Mouse (Mus musculus) bone marrow, adult 2 months (tissue): ENCODE data around the gene Cbfa2t2. TPM values are rescaled to one million over a fixed set of nuclear protein-coding genes. Genes with fewer than 3 reads are reported as not detected.

Experiments used
- H3K27ac ChIP-seq: fragments of 200-500 bp; 2 replicates; pipeline ENCODE4 v1.5.1; 2012; ENCODE audit warnings: low read depth, mild to moderate bottlenecking, control low read depth, inconsistent platforms, low read length; ENCODE audit not compliant: control insufficient read depth, poor library complexity, insufficient read depth
- H3K4me1 ChIP-seq: fragments of 200-500 bp; 2 replicates; pipeline ENCODE4 v1.6.1; 2011; ENCODE audit warnings: low read length; ENCODE audit not compliant: control insufficient read depth, insufficient read depth
- H3K4me3 ChIP-seq: fragments of 200-500 bp; replicated peaks from 2 replicates; pipeline ENCODE3; 2011; ENCODE audit warnings: mild to moderate bottlenecking, low read depth, low read length, control low read depth; ENCODE audit not compliant: control insufficient read depth
- CTCF ChIP-seq: fragments of 200-500 bp; IDR thresholded peaks from 2 replicates; pipeline ENCODE4 v1.5.1; 2011; ENCODE audit warnings: low read length, control low read depth; ENCODE audit not compliant: control insufficient read depth, insufficient read depth
- POLR2A ChIP-seq: fragments of 200-500 bp; IDR thresholded peaks from 2 replicates; pipeline ENCODE4 v1.6.1; 2011; ENCODE audit warnings: low read depth, mild to moderate bottlenecking, control low read depth, low read length, borderline replicate concordance; ENCODE audit not compliant: control insufficient read depth
- WGBS: fragments of 180-500 bp; shearing (Covaris S2); methylation state at CpG from one replicate; pipeline ENCODE4 v1.1.7; 2018; 5-methylcytosine and 5-hydroxymethylcytosine counted together
- polyA plus RNA-seq: library from polyadenylated mRNA; stranded (reverse); fragments of >200 nt; gene quantifications from 2 replicates; pipeline ENCODE4 v1.2.4, GENCODE M21; 2011; ENCODE audit warnings: low replicate concordance; ENCODE audit not compliant: missing spikeins, insufficient read depth, insufficient read length

Cbfa2t2 gene
- polyA plus RNA-seq, 1 experiment, result 16.4 TPM

DNA sequence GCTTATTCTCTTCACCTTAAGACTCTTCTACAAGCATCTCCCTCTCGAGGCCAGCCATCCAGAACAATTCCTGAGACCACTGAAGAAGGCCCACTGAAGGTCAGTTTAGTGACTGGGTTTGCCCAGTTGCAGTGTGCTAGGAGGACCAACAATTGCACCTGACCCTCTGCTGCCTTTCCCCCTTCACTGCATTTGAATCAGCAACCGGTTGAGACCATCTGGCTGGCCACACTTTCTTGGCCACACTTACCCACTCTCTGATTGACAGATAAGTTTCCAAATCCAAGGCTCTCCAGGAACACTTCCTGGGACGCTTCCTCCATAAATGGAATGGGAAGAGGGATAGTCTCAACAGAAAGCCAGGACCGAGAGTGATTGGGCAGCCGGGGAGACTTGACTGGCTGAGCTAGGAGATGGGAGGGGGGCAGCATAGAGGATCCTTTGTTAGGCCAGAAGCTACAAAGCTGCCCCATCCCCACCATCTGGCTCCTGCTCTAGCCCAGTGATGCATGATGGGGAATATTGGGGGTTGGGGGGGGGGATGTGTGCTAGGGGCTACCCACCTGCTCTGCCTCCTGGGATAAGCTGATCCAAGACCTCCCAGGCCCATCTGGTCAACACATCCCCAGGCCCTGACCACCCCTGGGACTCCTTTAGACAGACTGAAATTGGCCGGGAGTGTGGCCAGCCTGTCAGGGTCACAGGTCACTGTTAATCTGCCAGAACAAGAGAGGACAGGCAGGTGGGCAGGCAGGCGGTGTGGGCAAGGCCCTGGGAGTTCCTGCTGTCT is 15.1 kb upstream of the Cbfa2t2 start:
- Histone ChIP-seq H3K4me3 (no peak overlapping the region), H3K4me1 (no peaks in the 10 kb centered on the region), H3K27ac (no peak overlapping the region)
- TF ChIP-seq CTCF (no peak), POLR2A (no peak)
- WGBS, result 78% methylated on average over 7 of the region's 7 CpGs

DNA sequence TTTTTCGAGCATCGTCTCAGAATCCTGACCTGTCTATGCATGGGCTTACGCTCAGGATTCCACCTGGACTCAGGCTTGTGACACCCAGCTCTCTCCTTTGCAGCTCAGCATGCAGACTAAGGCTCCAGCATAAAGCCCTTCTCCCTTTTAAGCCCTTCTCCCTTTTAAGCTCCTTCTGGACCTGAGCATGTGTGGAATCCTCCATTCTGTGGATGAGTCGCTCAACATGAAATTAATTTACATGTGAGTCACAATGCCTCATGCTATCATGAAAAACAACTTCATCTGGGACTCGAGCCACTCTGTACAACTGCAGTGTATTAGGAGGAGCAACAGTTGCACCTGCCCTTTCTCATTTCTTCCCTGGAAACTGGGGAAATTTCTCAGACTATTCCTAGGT is 14.1 kb upstream of the Cbfa2t2 start:
- Histone ChIP-seq H3K4me1 (no peaks in the 10 kb centered on the region), H3K27ac (no peak overlapping the region), H3K4me3 (no peak overlapping the region)
- 75% methylated on average over 5 of the region's 5 CpGs for WGBS
- TF ChIP-seq CTCF, result no peak
- no peak for TF ChIP-seq POLR2A

DNA sequence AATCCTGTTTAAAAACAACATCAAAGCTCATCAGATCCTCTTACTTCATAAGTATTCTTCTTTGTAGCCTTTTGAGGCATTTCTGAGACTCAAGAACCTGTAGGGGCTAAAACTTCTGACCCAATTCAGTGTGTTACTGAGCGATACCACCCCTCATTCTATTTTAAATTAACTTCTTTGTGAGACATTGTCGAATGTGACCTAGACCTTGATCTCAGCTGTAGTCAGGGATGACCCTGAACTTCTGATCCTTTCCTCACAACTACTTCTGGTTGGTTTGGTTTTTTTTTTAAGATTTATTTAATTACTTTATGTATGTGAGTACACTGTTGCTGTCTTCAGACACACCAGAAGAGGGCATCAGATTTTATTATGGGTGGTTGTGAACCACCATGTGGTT is 12.7 kb upstream of the Cbfa2t2 start:
- Histone ChIP-seq H3K4me1 (no peaks in the 10 kb centered on the region), H3K4me3 (no peak overlapping the region), H3K27ac (no peak overlapping the region)
- TF ChIP-seq CTCF (no peak), POLR2A (no peak)
- 80% methylated on average over 2 of the region's 2 CpGs for WGBS

DNA sequence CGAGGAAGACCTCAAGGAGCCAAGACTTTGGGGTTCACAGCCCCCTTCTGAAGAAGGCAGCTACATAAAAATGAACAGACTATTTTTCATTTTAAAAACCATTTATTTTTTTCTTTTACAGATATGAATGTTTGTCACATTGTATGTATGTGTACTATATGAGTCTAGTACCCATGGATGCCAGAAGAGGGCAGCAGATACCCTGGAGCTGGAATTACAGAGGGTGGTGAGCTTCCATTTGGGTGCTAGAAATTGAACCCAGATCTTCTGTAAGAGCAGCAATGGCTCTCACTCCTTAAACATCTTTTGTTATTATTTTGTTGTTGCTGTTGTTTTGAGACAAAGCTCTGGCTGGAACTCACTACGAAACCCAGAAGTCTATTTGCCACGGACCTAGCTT is 10.8 kb upstream of the Cbfa2t2 start:
- TF ChIP-seq CTCF, result no peak
- no peak for TF ChIP-seq POLR2A
- WGBS, result 91% methylated on average over 3 of the region's 3 CpGs

DNA sequence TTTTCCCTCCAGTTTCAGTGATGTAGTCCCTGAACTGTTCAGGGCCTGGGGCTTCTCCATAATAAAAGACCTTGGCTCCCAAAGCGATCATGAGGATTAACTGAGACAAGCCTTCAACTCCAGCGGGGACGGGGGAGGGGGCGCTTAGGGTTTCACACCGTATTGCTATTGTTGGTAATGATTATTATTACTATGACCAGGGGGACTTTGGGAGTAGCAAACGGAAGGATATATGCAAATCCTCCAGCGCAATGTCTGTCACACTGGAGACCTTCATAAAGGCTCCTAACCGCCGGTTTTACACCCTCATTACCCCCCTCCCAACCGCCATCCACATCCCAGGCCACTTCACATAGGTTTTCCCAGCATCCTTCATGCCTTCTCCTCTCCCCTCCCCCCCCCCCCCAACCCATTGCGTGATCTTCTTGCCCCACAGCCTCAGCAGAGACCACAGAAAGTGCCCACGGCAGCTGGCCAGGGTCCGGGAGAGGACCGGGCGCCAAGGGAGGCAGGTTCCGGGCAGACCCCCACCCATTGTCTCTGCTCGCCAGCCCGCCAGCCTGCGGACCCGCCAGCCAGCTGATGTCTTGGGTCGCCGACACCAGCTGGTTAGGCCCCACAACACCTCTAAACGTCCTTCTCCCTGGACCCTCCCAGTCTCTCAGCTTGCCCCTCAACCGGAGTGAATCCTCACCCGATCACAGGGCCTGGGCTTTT is 9.9 kb upstream of the Cbfa2t2 start:
- TF ChIP-seq CTCF (no peak), POLR2A (no peak)
- WGBS, result 31% methylated on average over 25 of the region's 25 CpGs
- H3K4me3 ChIP-seq, result peak overlapping the region; percentile 30
- no peak overlapping the region; the same call in 1 of the 2 replicates for H3K27ac ChIP-seq
- H3K4me1 ChIP-seq, result no peaks in the 10 kb centered on the region

More for the DNA sequence above, 10.8 kb upstream of the Cbfa2t2 start:
- Histone ChIP-seq H3K27ac (no peak overlapping the region), H3K4me3 (no peak overlapping the region), H3K4me1 (no peaks in the 10 kb centered on the region)

DNA sequence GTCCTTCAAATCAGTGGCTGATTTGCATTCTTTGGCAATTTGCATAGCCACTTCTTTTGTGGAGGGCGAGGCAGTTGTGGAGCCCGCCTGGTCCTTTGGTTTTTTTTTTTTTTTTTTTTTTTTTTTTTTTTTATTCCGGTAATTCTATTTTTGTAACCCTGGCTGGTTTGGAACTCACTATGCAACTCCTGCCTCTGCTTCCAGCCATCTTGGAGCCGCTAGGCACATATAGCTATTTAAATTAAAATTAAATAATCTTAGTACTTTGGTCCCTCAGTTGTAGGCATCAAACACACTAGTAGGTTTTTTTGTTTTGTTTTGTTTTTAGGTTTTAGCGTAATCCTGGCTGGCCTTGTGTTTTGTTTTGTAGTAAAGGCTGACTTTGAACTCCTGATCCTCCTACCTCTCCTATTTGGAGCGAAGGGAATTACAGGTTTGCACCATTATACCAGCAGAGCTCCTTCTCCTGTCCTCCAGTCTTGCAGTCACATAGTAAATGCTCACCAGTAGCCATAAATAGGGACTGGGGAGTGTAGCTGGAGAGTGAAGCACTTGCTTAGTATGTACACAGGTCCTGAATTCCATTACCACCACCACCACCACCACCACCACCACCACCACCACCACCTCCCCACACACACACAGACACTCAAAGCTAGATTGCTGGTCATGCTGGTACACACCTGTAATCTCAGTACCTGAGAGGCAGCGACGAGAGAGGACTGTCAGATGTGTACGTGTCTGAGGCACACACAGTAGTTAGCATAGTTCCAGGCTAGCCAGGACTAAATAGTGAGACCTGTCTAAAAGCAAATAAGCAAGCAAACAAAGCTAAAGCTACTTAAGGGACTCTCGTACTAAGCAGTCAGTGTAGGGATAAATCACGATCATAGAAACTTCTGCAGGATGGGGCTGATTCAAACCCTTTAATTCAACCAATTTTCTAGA is 9.1 kb upstream of the Cbfa2t2 start:
- Histone ChIP-seq H3K4me3 (peak overlapping the region; percentile 30), H3K4me1 (no peaks in the 10 kb centered on the region), H3K27ac (no peak overlapping the region; the same call in 1 of the 2 replicates)
- no peak for TF ChIP-seq POLR2A
- no peak for TF ChIP-seq CTCF
- 70% methylated on average over 11 of the region's 11 CpGs for WGBS

DNA sequence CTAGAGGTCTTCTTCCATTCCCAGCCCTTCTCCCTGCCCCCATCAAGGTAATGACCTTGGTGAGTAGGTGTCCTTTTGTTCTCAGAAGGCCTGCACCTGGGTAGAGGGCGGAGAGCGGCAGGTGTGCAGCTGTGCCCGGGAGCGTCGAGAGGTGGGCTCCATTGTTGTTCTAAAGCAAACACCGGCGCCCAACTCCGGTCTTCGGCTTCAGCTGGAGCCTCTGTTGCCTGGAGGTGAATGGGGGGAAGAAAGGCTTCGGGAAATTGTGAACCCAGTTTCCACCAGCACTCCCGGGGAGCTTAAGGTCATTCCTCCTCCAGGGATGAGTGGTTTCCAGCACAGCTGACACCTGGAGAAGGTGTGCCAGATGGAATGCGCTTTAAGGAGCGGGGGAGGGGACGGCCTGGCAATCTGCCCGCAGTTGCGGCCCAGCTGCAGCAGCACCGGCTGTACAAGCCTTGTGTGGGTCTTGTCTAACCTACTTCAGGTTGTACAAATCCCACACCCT is 8.4 kb upstream of the Cbfa2t2 start:
- TF ChIP-seq CTCF (no peak), POLR2A (no peak)
- WGBS, result 69% methylated on average over 17 of the region's 17 CpGs
- no peak overlapping the region for H3K27ac ChIP-seq
- H3K4me1 ChIP-seq, result no peaks in the 10 kb centered on the region
- no peak overlapping the region for H3K4me3 ChIP-seq
